Mouse (Mus musculus): ENCODE results near the gene Hist1h2bb. TPM values are rescaled to one million over a fixed set of nuclear protein-coding genes. Genes with fewer than 3 reads are reported as not detected.
"Not testable (repeated sequence)": the region's sequence is repeated elsewhere in the genome, so short reads cannot be mapped to it uniquely, and the experiment has no call there.

Gene Hist1h2bb
- polyA plus RNA-seq, 1 experiment from 2014 or later, result 2.3 TPM

DNA sequence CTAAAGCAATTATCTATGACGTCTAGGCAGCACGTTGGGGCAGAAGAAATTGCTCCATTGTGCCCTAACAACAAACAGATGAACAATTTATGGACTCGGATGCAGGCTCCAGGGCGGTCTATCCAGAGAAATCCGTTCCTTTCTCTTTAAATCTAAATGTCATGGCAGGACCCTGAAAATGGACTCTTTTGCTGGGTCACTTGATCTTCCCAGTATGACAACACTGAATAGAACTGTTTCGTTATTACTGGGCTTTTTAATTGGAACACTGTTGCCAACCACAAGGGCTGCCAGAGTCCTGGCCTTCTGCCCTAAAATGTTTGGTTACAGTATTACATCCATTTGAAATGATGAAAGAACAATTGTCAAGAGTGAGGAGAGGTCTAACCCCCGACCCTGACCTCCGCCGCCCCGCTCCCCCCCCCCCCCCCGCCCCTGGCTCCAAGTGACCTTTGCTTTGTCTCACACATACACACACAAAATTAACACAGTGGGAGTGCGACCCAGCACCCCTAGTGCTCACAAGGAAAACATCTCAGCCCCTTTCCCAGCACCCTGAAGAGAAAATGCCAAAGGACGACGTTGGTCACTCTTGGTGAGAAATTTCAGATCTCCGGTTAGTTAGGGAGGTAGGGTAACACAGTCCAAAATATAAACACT lies 36.7 kb upstream of the Hist1h2bb start:
- Histone ChIP-seq H3K36me3 (no peaks in the 10 kb centered on the region), H3K9me3 (replicated peaks) (no peaks in the 10 kb centered on the region), H3K27ac (replicated peaks) (peak overlapping the region; percentile 43), H3K27me3 (ENCODE audit: low read depth, poor library complexity, severe bottlenecking) (peaks cover 23% of the 10 kb centered on the region), H3K4me1 (peaks cover 18% of the 10 kb centered on the region), H3K4me3 (peak overlapping the region; percentile 44)
- WGBS, result 23% methylated on average over 15 of the region's 15 CpGs
- DNase-seq (ENCODE audit: low spot score), result peak; percentile 26

DNA sequence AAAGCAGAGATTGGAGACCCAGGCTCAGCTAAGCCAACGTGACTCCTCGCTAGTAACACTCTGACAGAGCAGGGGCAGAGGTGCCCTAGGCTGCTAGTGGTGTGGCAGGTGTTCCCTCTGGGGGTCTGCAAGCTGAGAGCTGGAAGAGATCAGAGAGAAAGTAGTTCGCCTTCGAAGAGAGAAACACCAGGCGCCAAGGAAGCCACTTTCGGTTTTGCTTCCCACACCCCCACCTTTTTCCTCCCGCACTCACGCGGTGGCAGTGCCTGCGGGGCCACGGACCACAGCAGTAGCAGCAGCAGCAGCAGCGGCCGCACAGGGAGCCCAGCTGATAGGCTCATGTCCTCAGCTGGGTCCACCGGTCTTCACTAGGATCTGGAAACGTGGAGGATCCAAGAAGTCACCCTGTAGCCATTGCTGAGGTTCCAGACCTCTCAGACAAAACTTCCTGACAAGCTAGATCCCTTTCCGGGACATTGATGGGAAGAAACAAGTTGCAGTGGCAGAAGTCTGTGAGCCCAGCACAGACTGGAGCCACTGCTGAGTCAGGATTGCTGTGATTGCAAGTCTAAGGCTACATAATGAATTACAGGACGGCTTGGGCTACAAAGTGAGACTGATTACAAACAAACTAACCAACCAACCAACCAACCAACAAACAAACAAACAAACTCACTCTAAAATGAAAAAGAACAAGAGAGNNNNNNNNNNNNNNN lies 36.0 kb upstream of the Hist1h2bb start, which contains the start of gene Hfe:
Gene Hfe (minus strand): TSS at position 481 of the 716 bp plus-strand sequence.
- H3K36me3 ChIP-seq, result no peaks in the 10 kb centered on the region
- H3K27ac ChIP-seq (replicated peaks), result peak within 1 kb of the TSS; percentile 43
- H3K4me1 ChIP-seq, result peaks cover 23% of the 10 kb centered on the region
- no peaks in the 10 kb centered on the region for H3K9me3 ChIP-seq (replicated peaks)
- DNase-seq (ENCODE audit: low spot score), result peak; percentile 52
- WGBS, result 5% methylated on average over 17 of the region's 17 CpGs
- H3K27me3 ChIP-seq (ENCODE audit: low read depth, poor library complexity, severe bottlenecking), result peaks cover 23% of the 10 kb centered on the region
- peak within 1 kb of the TSS; percentile 44 for H3K4me3 ChIP-seq

DNA sequence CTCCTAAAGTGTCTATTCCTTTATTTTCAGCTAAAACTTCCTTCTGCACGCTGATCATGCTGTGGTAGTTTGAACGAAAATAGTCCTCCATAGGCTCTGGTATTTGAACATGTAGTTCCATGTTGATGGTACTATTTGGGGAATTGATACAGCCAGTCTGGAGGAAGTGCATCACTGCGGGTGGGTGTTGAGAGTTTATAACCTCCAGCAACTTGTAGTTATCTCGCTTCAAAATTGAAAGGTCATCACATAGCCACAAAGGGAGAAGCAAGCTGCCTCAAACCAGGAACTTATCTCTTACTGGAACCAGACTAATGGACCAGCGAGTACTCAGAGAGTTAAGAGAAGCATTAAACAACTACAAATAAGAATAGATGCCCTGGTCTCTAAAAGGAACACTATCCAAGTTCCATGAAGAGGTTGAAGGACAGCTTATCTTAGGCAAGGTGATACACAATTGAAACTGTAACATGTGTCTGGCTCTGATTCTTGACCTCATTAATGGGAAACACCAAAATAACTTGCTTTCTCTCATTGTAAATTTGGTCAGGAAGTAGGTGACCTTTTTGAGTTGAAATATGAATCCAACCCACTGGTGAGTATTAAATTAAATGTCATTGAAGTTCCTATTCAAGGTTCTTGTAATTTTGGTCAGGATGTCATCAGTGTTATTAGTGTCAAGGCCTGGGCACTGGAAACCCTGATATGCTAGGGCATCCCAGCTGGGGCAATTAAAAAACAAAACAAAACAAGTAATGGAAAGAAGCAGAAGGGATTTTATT lies 30.1 kb upstream of the Hist1h2bb start:
- H3K27me3 ChIP-seq (ENCODE audit: low read depth, poor library complexity, severe bottlenecking), result peaks cover 4% of the 10 kb centered on the region; the same call in 1 of the 2 replicates
- peaks cover 9% of the 10 kb centered on the region; the same call in 1 of the 2 replicates for H3K9me3 ChIP-seq (replicated peaks)
- H3K27ac ChIP-seq (replicated peaks), result no peak overlapping the region
- H3K36me3 ChIP-seq, result no peaks in the 10 kb centered on the region
- 88% methylated on average over 5 of the region's 5 CpGs for WGBS
- no peak for DNase-seq (ENCODE audit: low spot score)
- no peak overlapping the region for H3K4me3 ChIP-seq
- peaks cover 4% of the 10 kb centered on the region; the same call in 1 of the 2 replicates for H3K4me1 ChIP-seq

DNA sequence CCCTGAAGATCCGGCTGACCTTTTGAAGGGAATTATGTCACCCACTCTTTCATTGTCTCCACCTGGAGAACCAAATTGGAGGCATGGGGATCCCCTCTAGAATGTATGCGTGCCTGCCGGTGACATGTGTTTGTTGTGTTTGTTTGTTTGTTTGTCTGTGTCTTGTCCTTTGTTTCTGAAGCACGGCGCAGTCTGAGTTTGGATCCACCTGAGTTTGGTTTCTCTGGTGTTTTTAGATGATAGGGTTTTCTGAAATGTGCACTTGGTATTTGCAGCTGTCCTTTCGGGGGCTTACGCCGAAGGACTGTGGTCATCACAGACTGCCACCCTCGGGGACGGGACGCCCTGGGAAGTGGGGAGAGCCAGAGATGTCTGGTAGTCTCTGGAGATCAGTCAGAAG lies 29.4 kb upstream of the Hist1h2bb start:
- H3K27ac ChIP-seq (replicated peaks), result 0 out of 2 replicates have a peak overlapping the region, but pooled peaks have one; percentile 17
- DNase-seq (ENCODE audit: low spot score), result peak; percentile 8
- peaks cover 4% of the 10 kb centered on the region; the same call in 1 of the 2 replicates for H3K4me1 ChIP-seq
- H3K4me3 ChIP-seq, result no peak overlapping the region
- H3K36me3 ChIP-seq, result no peaks in the 10 kb centered on the region
- 58% methylated on average over 11 of the region's 11 CpGs for WGBS
- H3K27me3 ChIP-seq (ENCODE audit: low read depth, poor library complexity, severe bottlenecking), result no peaks in the 10 kb centered on the region
- peaks cover 9% of the 10 kb centered on the region; the same call in 1 of the 2 replicates for H3K9me3 ChIP-seq (replicated peaks)

DNA sequence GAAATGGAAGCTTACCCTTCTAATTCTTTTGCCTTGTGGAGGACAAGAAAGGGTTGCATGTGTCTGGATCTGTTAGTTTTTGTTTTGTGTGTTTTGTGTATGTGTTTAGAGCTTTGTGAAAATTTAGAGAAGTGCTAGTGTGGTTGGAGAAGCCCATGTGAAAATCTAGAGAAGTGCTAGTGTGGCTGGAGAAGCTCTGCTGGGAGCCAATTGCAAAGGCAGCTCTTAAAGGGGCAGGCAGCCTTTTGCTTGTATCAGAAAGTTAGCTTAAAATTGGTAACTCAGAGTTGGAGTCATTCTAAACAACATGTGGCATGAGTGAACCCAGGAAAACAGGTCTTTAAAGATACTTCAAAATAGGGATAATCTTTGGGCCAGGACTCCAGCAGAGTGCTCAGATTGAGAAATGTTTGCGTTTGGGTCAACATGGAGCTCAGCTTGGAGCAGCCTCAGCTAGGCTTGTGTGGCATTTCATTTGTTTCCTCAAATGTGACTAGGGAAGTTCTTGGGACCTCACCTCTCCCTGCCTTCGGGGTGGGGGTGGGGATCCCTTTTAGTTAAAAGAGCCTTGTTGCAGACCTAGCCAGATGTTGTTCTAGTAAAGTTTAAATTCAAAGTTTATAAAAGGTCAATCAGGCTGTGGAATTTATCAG lies 28.8 kb upstream of the Hist1h2bb start:
- not testable (repeated sequence) for H3K4me1 ChIP-seq; H3K27me3 ChIP-seq (ENCODE audit: low read depth, poor library complexity, severe bottlenecking); H3K36me3 ChIP-seq; H3K4me3 ChIP-seq; H3K9me3 ChIP-seq (replicated peaks)
- H3K27ac ChIP-seq (replicated peaks), result 0 out of 2 replicates have a peak overlapping the region, but pooled peaks have one; percentile 17
- DNase-seq (ENCODE audit: low spot score), result peak; percentile 10
- 8% methylated on average over 2 of the region's 2 CpGs for WGBS

DNA sequence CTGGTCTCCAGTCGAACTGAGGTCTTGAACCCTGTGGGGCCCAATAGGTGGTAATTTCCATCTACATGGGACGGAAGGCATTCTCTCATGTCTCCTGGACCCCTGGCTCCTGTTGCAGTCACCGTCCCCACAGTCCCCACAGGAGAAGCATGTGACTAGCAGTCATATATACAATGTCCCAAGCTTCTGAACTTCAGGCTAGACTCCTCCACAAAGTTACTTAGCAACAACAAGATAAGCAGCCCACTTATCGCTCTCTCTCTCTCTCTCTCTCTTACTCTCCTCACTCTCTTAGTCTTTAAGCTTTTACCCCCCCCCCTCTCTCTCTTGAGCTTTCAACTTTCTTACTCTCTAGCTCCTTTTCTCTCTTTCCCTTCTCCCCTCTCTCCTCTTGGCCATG lies 22.3 kb upstream of the Hist1h2bb start:
- Histone ChIP-seq H3K4me1 (peaks cover 7% of the 10 kb centered on the region), H3K36me3 (no peaks in the 10 kb centered on the region), H3K9me3 (replicated peaks) (peaks cover 7% of the 10 kb centered on the region; the same call in 1 of the 2 replicates), H3K27me3 (ENCODE audit: low read depth, poor library complexity, severe bottlenecking) (no peaks in the 10 kb centered on the region), H3K27ac (replicated peaks) (no peak overlapping the region), H3K4me3 (no peak overlapping the region)
- WGBS, result 83% methylated on average over 4 of the region's 4 CpGs
- peak; percentile 3 for DNase-seq (ENCODE audit: low spot score)

DNA sequence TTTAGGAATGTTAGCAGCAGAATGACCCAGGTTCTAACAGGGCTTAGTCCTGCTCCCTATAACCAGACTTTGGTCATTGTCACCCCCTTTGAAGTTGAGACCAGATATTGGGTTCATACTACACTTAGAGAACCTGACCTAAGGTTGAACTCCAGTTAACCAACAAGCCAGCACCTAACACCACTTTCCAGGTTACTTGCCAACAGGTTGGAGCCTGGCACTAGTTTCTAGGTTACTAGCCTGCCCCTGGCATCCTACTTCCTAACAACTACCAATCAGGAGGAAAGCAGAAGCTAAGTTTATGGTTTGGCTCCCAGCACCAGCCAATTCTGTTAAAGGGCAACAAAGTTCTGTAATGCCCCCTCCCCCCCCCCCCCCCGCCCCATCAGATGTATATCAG lies 21.3 kb upstream of the Hist1h2bb start:
- WGBS, result no CpG with 5 or more reads among the region's 1 CpGs
- peak; percentile 7 for DNase-seq (ENCODE audit: low spot score)
- peaks cover 7% of the 10 kb centered on the region for H3K4me1 ChIP-seq
- H3K36me3 ChIP-seq, result no peaks in the 10 kb centered on the region
- no peak overlapping the region for H3K4me3 ChIP-seq
- no peaks in the 10 kb centered on the region for H3K9me3 ChIP-seq (replicated peaks)
- H3K27ac ChIP-seq (replicated peaks), result no peak overlapping the region
- no peaks in the 10 kb centered on the region for H3K27me3 ChIP-seq (ENCODE audit: low read depth, poor library complexity, severe bottlenecking)

DNA sequence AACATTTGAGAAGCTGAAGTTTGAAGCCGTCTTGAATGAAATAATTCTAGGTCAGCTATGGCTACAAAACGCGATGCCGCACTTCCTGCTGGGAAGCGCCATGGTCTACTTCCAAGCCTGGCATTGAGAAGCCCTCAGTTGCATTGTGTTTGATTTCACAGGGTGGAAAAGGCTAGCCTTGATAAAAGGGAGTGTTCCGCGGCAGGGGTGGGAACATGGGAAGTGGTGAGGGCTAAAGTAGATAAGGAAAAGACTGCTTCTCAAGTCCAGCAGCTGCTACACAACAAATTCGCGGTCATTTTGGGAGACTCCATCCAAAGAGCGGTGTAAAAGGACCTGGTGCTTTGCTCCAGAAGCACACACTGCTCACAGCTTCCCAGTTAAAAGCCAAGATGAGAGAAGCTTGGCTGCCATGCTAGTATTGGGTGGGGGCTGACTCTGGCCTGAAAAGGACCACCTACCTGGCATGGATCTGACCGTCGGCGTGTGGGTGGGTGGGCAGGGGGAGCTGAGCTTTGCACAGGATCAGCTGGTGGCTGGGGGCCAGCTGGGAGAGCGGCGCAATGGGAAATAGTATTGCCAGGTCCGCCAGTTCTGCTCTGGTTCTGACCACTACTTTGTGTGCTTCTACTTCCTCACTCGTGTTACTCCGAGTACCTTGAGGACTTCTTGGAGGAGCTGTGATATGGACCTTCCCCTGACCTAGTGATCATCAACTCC lies 17.9 kb upstream of the Hist1h2bb start:
- Histone ChIP-seq H3K36me3 (no peaks in the 10 kb centered on the region), H3K9me3 (replicated peaks) (no peaks in the 10 kb centered on the region), H3K27me3 (ENCODE audit: low read depth, poor library complexity, severe bottlenecking) (no peaks in the 10 kb centered on the region), H3K27ac (replicated peaks) (no peak overlapping the region), H3K4me1 (peaks cover 7% of the 10 kb centered on the region), H3K4me3 (no peak overlapping the region)
- peak; percentile 9 for DNase-seq (ENCODE audit: low spot score)
- 86% methylated on average over 18 of the region's 18 CpGs for WGBS

DNA sequence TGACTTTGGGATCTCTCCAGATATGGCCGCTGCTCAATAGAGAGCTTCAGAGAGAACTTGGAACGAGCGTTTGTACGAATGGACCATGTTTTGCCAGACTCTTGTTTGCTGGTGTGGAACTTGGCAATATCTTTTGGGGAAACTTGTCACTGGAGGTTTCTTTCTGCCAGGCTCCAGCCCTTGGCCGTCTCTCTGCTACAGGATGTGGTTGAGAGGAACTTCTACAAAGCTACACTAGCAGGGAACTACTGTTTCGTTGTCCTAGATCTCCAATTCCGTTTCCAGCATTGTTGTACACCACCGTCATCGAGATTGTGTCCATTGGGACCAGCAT lies 17.4 kb upstream of the Hist1h2bb start:
- DNase-seq (ENCODE audit: low spot score), result no peak
- 91% methylated on average over 9 of the region's 9 CpGs for WGBS
- no peak overlapping the region for H3K4me3 ChIP-seq
- H3K27ac ChIP-seq (replicated peaks), result no peak overlapping the region
- H3K4me1 ChIP-seq, result peaks cover 6% of the 10 kb centered on the region
- H3K27me3 ChIP-seq (ENCODE audit: low read depth, poor library complexity, severe bottlenecking), result no peaks in the 10 kb centered on the region
- H3K9me3 ChIP-seq (replicated peaks), result no peaks in the 10 kb centered on the region
- no peaks in the 10 kb centered on the region for H3K36me3 ChIP-seq

DNA sequence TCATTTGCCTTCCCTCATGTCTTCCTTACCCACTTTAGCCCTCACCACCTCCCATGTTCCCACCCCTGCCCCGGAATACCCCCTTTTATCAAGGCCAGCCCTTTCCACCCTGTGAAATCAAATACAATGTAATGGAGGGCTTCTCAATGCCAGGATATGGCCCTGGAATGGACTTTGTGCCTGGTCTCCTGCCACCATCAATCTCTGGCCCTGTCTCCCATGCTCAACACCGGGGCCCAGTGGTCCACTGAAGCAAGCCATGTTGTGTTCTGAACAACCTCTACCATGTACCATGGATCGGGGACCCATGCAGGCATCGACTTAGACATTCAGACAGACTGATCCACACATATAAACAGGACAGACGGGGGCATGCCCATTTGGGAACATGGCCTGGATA lies 16.8 kb upstream of the Hist1h2bb start:
- no peak overlapping the region for H3K4me3 ChIP-seq
- 95% methylated on average over 5 of the region's 5 CpGs for WGBS
- H3K27me3 ChIP-seq (ENCODE audit: low read depth, poor library complexity, severe bottlenecking), result no peaks in the 10 kb centered on the region
- peaks cover 3% of the 10 kb centered on the region for H3K4me1 ChIP-seq
- no peaks in the 10 kb centered on the region for H3K36me3 ChIP-seq
- H3K27ac ChIP-seq (replicated peaks), result no peak overlapping the region
- peak; percentile 6 for DNase-seq (ENCODE audit: low spot score)
- H3K9me3 ChIP-seq (replicated peaks), result no peaks in the 10 kb centered on the region

DNA sequence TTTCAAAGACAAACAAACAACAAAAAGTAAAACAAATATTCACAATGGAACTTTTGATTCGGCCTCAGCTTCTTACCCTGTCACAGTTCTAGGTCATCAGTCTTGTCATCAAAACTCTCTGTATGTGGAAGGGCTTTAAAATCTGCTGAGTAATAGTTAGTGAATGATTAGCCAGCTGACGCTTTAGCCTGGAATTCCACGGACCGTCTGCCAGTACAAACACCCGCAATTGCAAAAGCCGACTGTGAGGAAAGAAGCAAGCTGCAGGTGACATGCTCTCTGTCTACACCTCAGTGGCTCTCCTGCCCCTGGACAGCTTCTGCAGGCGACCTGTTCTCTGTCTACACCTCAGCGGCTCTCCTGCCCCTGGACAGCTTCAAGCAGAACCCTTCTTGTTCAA lies 16.1 kb upstream of the Hist1h2bb start:
- Histone ChIP-seq H3K9me3 (replicated peaks) (no peaks in the 10 kb centered on the region), H3K27ac (replicated peaks) (0 out of 2 replicates have a peak overlapping the region, but pooled peaks have one; percentile 33), H3K36me3 (no peaks in the 10 kb centered on the region), H3K4me3 (no peak overlapping the region), H3K27me3 (ENCODE audit: low read depth, poor library complexity, severe bottlenecking) (no peaks in the 10 kb centered on the region), H3K4me1 (no peaks in the 10 kb centered on the region)
- peak; percentile 11 for DNase-seq (ENCODE audit: low spot score)
- WGBS, result 67% methylated on average over 8 of the region's 8 CpGs
